Mouse (Mus musculus): ENCODE results near the gene Tbx4.

The Tbx4 gene

GRCm38 (mm10) chr11:85885665-85886428 lies at the start of gene Tbx4:
TSS of gene Tbx4 (plus strand) at chr11:85886422.
- no peak for DNase-seq (ENCODE audit: low read depth, low spot score)

GRCm38 (mm10) chr11:85836523-85837290 lies 49.5 kb upstream of the Tbx4 start:
- DNase-seq (ENCODE audit: low read depth, low spot score), result no peak

- no peak for DNase-seq (ENCODE audit: low read depth, low spot score)
These were observed 49.0 kb upstream of the Tbx4 start for GRCm38 (mm10) chr11:85837291-85837647.

- DNase-seq (ENCODE audit: low read depth, low spot score), result no peak
These were observed 48.4 kb upstream of the Tbx4 start for GRCm38 (mm10) chr11:85837648-85838423.

- no peak for DNase-seq (ENCODE audit: low read depth, low spot score)
These were observed 47.6 kb upstream of the Tbx4 start for GRCm38 (mm10) chr11:85838424-85839257.

- no peak for DNase-seq (ENCODE audit: low read depth, low spot score)
These were observed 46.8 kb upstream of the Tbx4 start for GRCm38 (mm10) chr11:85839258-85840030.

GRCm38 (mm10) chr11:85840031-85840802 lies 46.0 kb upstream of the Tbx4 start:
- DNase-seq (ENCODE audit: low read depth, low spot score), result no peak

GRCm38 (mm10) chr11:85840803-85841145 lies 45.4 kb upstream of the Tbx4 start:
- DNase-seq (ENCODE audit: low read depth, low spot score), result no peak

GRCm38 (mm10) chr11:85841211-85841681 lies 45.0 kb upstream of the Tbx4 start:
- no peak for DNase-seq (ENCODE audit: low read depth, low spot score)

- DNase-seq (ENCODE audit: low read depth, low spot score), result no peak
These were observed 44.2 kb upstream of the Tbx4 start for GRCm38 (mm10) chr11:85841980-85842379.

GRCm38 (mm10) chr11:85842596-85843346 lies 43.5 kb upstream of the Tbx4 start:
- no peak for DNase-seq (ENCODE audit: low read depth, low spot score)

GRCm38 (mm10) chr11:85843347-85843692 lies 42.9 kb upstream of the Tbx4 start:
- DNase-seq (ENCODE audit: low read depth, low spot score), result no peak

GRCm38 (mm10) chr11:85844144-85844965 lies 41.9 kb upstream of the Tbx4 start:
- no peak for DNase-seq (ENCODE audit: low read depth, low spot score)

GRCm38 (mm10) chr11:85844971-85845370 lies 41.3 kb upstream of the Tbx4 start:
- DNase-seq (ENCODE audit: low read depth, low spot score), result no peak

- no peak for DNase-seq (ENCODE audit: low read depth, low spot score)
These were observed 40.3 kb upstream of the Tbx4 start for GRCm38 (mm10) chr11:85845921-85846320.

- DNase-seq (ENCODE audit: low read depth, low spot score), result no peak
These were observed 39.7 kb upstream of the Tbx4 start for GRCm38 (mm10) chr11:85846509-85846908.

GRCm38 (mm10) chr11:85849037-85849436 lies 37.2 kb upstream of the Tbx4 start:
- peak; percentile 33 for DNase-seq (ENCODE audit: low read depth, low spot score)

- no peak for DNase-seq (ENCODE audit: low read depth, low spot score)
These were observed 36.0 kb upstream of the Tbx4 start, which contains the start of gene Gm11444 for GRCm38 (mm10) chr11:85850233-85850632. TSS of gene Gm11444 (minus strand) at chr11:85850333.

All from telencephalon, adult 2 months (tissue).